Mouse (Mus musculus): Measurements from ENCODE around the gene Gm17087. TPM values are rescaled to one million over a fixed set of nuclear protein-coding genes. Genes with fewer than 3 reads are reported as not detected.
A peak's percentile ranks its signal among the peaks of the same experiment; 100 is the strongest.

The Gm17087 gene
- polyA plus RNA-seq, 1 experiment: 3.7 TPM

- H3K27ac ChIP-seq (ENCODE audit: insufficient read depth, low read length): peak within 1 kb of the TSS; percentile 0; the same call in 1 of the 2 replicates
- H3K4me3 ChIP-seq (ENCODE audit: insufficient read depth, low read length): peak within 1 kb of the TSS; percentile 50
- peaks cover 3% of the 10 kb centered on the region; the same call in 1 of the 2 replicates for H3K4me1 ChIP-seq (ENCODE audit: control insufficient read depth, insufficient read depth, low read length)
- TF ChIP-seq CTCF (IDR thresholded peaks at IDR 0.05; ENCODE audit: borderline replicate concordance, insufficient read depth, low read length) (no peak), POLR2A (IDR thresholded peaks at IDR 0.05; ENCODE audit: low read depth, low read length) (0 out of 2 replicates have a peak, but pooled peaks have one; percentile 8)
Measured at GRCm38 (mm10) chr17:8525225-8525721, 41.5 kb downstream of the Gm17087 start, which contains the start of gene Pde10a. TSS of gene Pde10a (plus strand) at chr17:8525372.

- TF ChIP-seq CTCF (IDR thresholded peaks at IDR 0.05; ENCODE audit: borderline replicate concordance, insufficient read depth, low read length) (peak; percentile 68; the same call in 1 of the 2 replicates), POLR2A (IDR thresholded peaks at IDR 0.05; ENCODE audit: low read depth, low read length) (no peak)
- peaks cover 3% of the 10 kb centered on the region; the same call in 1 of the 2 replicates for H3K4me1 ChIP-seq (ENCODE audit: control insufficient read depth, insufficient read depth, low read length)
- H3K4me3 ChIP-seq (ENCODE audit: insufficient read depth, low read length): peak overlapping the region; percentile 23
- peak overlapping the region; percentile 0; the same call in 1 of the 2 replicates for H3K27ac ChIP-seq (ENCODE audit: insufficient read depth, low read length)
Measured at GRCm38 (mm10) chr17:8524387-8525165, 42.2 kb downstream of the Gm17087 start.

GRCm38 (mm10) chr17:8523986-8524385, 42.8 kb downstream of the Gm17087 start:
- Histone ChIP-seq H3K4me3 (ENCODE audit: insufficient read depth, low read length) (peak overlapping the region; percentile 23), H3K4me1 (ENCODE audit: control insufficient read depth, insufficient read depth, low read length) (peaks cover 3% of the 10 kb centered on the region; the same call in 1 of the 2 replicates), H3K27ac (ENCODE audit: insufficient read depth, low read length) (peak overlapping the region; percentile 0; the same call in 1 of the 2 replicates)
- TF ChIP-seq POLR2A (IDR thresholded peaks at IDR 0.05; ENCODE audit: low read depth, low read length) (no peak), CTCF (IDR thresholded peaks at IDR 0.05; ENCODE audit: borderline replicate concordance, insufficient read depth, low read length) (no peak)

- Histone ChIP-seq H3K4me1 (ENCODE audit: control insufficient read depth, insufficient read depth, low read length) (no peaks in the 10 kb centered on the region), H3K27ac (ENCODE audit: insufficient read depth, low read length) (no peak overlapping the region), H3K4me3 (ENCODE audit: insufficient read depth, low read length) (no peak overlapping the region)
- TF ChIP-seq POLR2A (IDR thresholded peaks at IDR 0.05; ENCODE audit: low read depth, low read length) (no peak), CTCF (IDR thresholded peaks at IDR 0.05; ENCODE audit: borderline replicate concordance, insufficient read depth, low read length) (no peak)
Measured at GRCm38 (mm10) chr17:8516006-8516405, 50.7 kb downstream of the Gm17087 start.

Other genes starting within 250 kb of the Gm17087 start
- not detected in 2 replicates for gene Prr18, start 229.5 kb downstream of the Gm17087 start, polyA plus RNA-seq (2011; ENCODE audit: insufficient read length, low read depth, missing spikeins)
- not detected in 2 replicates for gene T2, start 211.0 kb downstream of the Gm17087 start, polyA plus RNA-seq (2011; ENCODE audit: insufficient read length, low read depth, missing spikeins)
- gene T, start 132.5 kb downstream of the Gm17087 start, polyA plus RNA-seq (2011; ENCODE audit: insufficient read length, low read depth, missing spikeins): not detected in 2 replicates
- 7.9 and 9.3 TPM in 2 replicates for gene Pde10a, start 41.6 kb downstream of the Gm17087 start, polyA plus RNA-seq (2011; ENCODE audit: insufficient read length, low read depth, missing spikeins)